Mouse (Mus musculus) liver, adult 2 months (tissue): Measurements from ENCODE around the gene Pih1d3.

Source experiments
- CTCF ChIP-seq: fragments of 200-500 bp; IDR thresholded peaks from 2 replicates; pipeline ENCODE4 v1.5.1; 2011; ENCODE audit warnings: low read depth, low read length, control low read depth
- POLR2A ChIP-seq: fragments of 200-500 bp; IDR thresholded peaks from 2 replicates; pipeline ENCODE4 v1.6.1; 2011; ENCODE audit warnings: low read length, control low read depth; ENCODE audit not compliant: insufficient read depth; ENCODE audit errors: extremely low read depth

GRCm38 (mm10) chr1:31205770-31206169 is 16.9 kb upstream of the Pih1d3 start:
- TF ChIP-seq POLR2A (no peak), CTCF (no peak)
